Mouse (Mus musculus) spleen, adult 2 months (tissue): ENCODE measurements around the gene Tsc22d3. TPM values are rescaled to one million over a fixed set of nuclear protein-coding genes. Genes with fewer than 3 reads are reported as not detected.

ENCODE experiments used
- DNase-seq, 2 experiments: peaks; one replicate each; pipeline versions ENCODE4 v3.0.0 to v3.0.0-alpha.2; 2012 to 2021; ENCODE audit warnings: low spot score in 2 of 2, low read depth in 1 of 2
- H3K27ac ChIP-seq: fragments of 200-500 bp; 2 replicates; pipeline ENCODE4 v1.5.1; 2012; ENCODE audit warnings: low read length, inconsistent platforms; ENCODE audit not compliant: insufficient read depth
- H3K27me3 ChIP-seq: fragments of 200-500 bp; 2 replicates; pipeline ENCODE4 v1.6.1; 2012; ENCODE audit warnings: mild to moderate bottlenecking, moderate library complexity, low read length, inconsistent platforms; ENCODE audit not compliant: control insufficient read depth, insufficient read depth
- H3K36me3 ChIP-seq: fragments of 200-500 bp; 2 replicates; pipeline ENCODE4 v1.6.1; 2012; ENCODE audit warnings: mild to moderate bottlenecking, low read length, inconsistent platforms; ENCODE audit not compliant: control insufficient read depth, insufficient read depth
- H3K4me1 ChIP-seq: fragments of 200-500 bp; 2 replicates; pipeline ENCODE4 v1.6.1; 2011; ENCODE audit warnings: inconsistent platforms; ENCODE audit not compliant: control insufficient read depth, insufficient read depth, insufficient read length
- H3K4me3 ChIP-seq: fragments of 200-500 bp; 2 replicates; pipeline ENCODE4 v1.5.1; 2011; ENCODE audit warnings: mild to moderate bottlenecking, inconsistent platforms; ENCODE audit not compliant: insufficient read depth, insufficient read length; ENCODE audit errors: extremely low read depth
- CTCF ChIP-seq: fragments of 200-500 bp; IDR thresholded peaks from 2 replicates; pipeline ENCODE4 v1.5.1; 2011; ENCODE audit warnings: mild to moderate bottlenecking, inconsistent platforms; ENCODE audit not compliant: insufficient read depth, insufficient read length, insufficient replicate concordance; ENCODE audit errors: extremely low read depth
- POLR2A ChIP-seq: fragments of 200-500 bp; IDR thresholded peaks from 2 replicates; pipeline ENCODE4 v1.6.1; 2011; ENCODE audit warnings: low read depth, low read length, inconsistent platforms
- WGBS: fragments of 180-500 bp; shearing (Covaris S2); methylation state at CpG from one replicate; pipeline ENCODE4 v1.1.7; 2018; 5-methylcytosine and 5-hydroxymethylcytosine counted together
- polyA plus RNA-seq: library from polyadenylated mRNA; depleted of rRNA; stranded (reverse); fragments of >200 nt; gene quantifications from 2 replicates; pipeline ENCODE4 v1.2.3, GENCODE M21; 2012; rRNA removed

The Tsc22d3 gene
- 173 and 218 TPM in 2 replicates for polyA plus RNA-seq

DNA sequence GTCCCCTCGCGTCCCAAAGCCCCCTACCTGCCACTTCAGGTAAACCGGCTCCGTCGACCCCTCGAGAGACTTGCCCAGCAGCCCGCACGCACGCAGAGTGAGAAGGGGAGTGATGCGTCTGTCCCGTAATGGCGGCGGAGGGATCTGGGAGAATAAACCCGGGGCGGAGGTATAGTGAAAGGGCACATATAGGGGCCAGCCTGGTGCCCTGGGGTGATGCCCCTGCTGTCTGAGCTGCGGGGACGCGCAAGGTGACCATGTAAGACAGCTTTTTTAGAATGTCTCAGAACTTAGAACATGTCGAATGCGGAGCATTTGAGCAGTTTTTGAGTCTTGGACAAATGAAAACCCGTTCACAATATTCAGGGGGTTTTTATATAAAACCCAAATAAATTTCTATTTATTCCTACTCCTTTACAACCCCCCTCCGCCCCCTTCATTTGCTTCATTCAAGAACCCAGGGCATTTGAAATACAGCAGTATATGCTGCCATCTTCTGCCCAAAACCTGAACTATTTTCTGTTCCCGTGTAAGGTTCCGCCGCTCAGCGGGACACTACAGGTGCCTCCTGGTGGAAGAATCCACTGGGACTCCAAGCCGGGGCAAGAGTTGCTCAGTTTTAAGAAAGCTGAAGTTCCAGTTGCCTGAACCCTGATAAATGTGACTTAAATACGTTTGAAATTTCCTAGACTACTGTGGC, at the start of gene Tsc22d3:
Gene Tsc22d3 (minus strand): TSS at position 250 of the 700 bp plus-strand sequence.
- no peaks in the 10 kb centered on the region for H3K36me3 ChIP-seq
- WGBS: 31% methylated on average over 28 of the region's 28 CpGs
- peak; percentile 39 to 52 for DNase-seq
- H3K27me3 ChIP-seq: peaks cover 3% of the 10 kb centered on the region; the same call in 1 of the 2 replicates
- H3K4me3 ChIP-seq: peak within 1 kb of the TSS; percentile 54
- H3K27ac ChIP-seq: no peak within 1 kb of the TSS
- no peaks in the 10 kb centered on the region; the same call in 1 of the 2 replicates for H3K4me1 ChIP-seq
- TF ChIP-seq POLR2A (no peak), CTCF (peak; percentile 34; the same call in 1 of the 2 replicates)

DNA sequence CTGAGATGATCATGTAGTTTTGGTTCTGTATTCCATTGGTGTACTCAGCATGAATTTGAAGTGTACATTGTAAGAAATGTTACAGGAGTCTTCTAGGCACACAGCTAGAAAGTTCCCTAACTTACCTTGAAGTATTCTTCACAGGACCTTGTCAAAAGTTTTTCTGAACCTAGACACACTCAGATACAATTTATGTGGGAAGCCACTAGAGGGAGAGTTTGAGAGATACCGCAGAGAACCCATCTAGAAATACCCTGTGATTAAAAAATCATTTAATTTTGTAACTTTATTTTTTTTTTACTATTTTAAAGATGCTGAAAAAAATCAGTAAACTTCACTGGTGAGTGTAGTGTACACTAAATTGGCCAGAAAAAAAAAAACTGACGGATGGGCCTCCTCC, 39.1 kb upstream of the Tsc22d3 start:
- no peak for DNase-seq
- no peaks in the 10 kb centered on the region for H3K4me1 ChIP-seq
- 63% methylated on average over 2 of the region's 2 CpGs for WGBS
- H3K4me3 ChIP-seq: no peak overlapping the region
- no peak for TF ChIP-seq CTCF
- no peak for TF ChIP-seq POLR2A
- no peaks in the 10 kb centered on the region for H3K27me3 ChIP-seq
- no peaks in the 10 kb centered on the region for H3K36me3 ChIP-seq
- H3K27ac ChIP-seq: no peak overlapping the region

DNA sequence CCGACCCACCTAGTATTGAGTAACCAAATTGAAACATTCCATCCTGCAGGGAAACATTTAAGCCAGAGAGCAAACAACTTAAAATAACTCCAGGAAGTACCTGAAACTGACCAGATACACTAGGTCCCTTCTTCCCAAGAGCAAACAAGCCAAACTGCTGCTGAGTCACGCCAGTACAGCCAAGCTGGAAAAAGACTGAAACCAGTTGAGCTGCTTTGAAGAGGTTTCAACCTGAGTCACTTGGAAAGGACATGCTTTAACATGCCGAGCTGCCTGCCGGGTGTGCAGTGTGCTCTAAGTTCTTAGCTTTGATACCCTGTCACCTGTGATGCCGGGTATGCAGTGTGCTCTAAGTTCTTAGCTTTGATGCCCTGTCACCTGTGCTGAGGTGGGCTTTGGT, 37.6 kb upstream of the Tsc22d3 start:
- H3K27ac ChIP-seq: no peak overlapping the region
- H3K4me1 ChIP-seq: no peaks in the 10 kb centered on the region
- TF ChIP-seq CTCF: no peak
- TF ChIP-seq POLR2A: no peak
- WGBS: 81% methylated on average over 5 of the region's 5 CpGs
- no peak for DNase-seq
- no peaks in the 10 kb centered on the region for H3K36me3 ChIP-seq
- no peaks in the 10 kb centered on the region for H3K27me3 ChIP-seq
- no peak overlapping the region for H3K4me3 ChIP-seq

DNA sequence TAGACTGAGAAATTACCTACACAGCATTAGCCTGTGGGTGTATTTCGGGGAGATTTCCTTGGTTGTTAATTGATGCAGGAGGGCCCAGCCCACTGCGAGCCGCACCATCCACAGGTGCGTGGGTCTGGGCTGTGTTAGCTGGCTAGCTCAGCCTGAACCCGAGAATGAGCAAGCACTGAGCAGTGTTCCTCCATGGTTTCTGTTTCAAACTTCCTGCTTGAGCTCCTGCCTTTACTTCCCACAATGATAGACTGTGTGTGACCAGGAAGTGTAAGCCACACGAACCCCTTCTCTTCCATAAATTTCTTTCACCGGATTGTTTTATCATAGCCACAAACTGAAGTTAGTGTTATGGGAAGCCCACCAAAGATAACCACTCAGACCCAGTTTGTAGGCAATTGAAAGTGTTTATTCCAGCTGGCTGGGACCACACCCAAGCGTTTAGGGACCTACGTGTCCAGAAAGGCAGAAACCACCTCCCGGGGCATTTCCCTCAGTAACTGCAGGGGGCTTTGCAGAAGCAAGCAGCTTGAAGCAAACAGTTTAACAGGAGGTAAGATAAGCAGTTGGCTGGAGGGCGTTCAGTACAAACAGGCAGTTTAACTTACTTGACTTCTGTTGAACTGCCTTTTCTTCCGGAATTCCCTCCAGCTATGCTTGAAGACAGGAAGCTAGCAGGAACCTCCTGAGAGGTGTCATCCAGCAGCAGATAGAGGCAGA, 24.6 kb upstream of the Tsc22d3 start:
- TF ChIP-seq POLR2A: no peak
- no peak for TF ChIP-seq CTCF
- H3K36me3 ChIP-seq: no peaks in the 10 kb centered on the region
- H3K27ac ChIP-seq: no peak overlapping the region
- no peak overlapping the region for H3K4me3 ChIP-seq
- no peaks in the 10 kb centered on the region for H3K4me1 ChIP-seq
- WGBS: 60% methylated on average over 12 of the region's 12 CpGs
- DNase-seq: no peak
- no peaks in the 10 kb centered on the region for H3K27me3 ChIP-seq

DNA sequence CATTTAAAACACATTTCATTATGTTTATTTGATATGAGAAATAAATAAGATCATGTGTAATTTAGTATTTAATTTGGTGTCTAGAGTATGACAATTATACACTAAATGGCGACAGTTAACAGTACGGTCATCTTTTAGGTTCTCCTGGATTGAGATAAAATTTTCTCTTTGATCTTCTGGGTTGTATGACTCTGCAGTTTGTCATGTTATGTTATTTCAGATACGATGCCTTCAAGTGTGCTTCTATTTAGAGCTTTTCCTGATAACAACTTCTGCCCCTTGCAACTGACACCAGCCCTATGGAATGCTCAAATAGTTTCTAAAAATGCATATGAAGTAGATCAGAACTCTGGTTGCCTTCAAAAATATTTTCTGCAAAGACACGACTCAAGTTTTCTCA, 9.5 kb upstream of the Tsc22d3 start:
- DNase-seq: no peak
- Histone ChIP-seq H3K36me3 (no peaks in the 10 kb centered on the region), H3K27me3 (no peaks in the 10 kb centered on the region), H3K27ac (no peak overlapping the region), H3K4me3 (no peak overlapping the region), H3K4me1 (no peaks in the 10 kb centered on the region)
- no peak for TF ChIP-seq POLR2A
- no peak for TF ChIP-seq CTCF
- 77% methylated on average over 4 of the region's 4 CpGs for WGBS

DNA sequence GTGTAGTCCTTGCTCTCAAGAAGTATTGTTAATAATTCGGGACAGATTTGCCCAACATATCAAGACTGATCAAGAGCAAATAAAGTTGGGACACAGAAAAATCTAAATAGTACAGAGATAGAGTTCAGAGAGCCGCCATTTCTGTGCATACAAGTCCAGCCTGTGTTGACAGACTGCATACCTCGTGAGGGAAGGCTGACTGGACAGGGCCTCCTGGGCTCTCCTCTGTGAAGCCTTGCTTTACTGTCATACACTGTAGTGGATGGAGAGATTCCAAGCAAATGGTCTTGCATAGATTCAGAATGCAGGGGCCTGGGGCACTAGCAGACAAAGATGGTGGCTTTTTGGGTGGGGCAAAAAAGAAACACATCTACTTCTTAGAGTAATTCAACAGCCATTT, 1.4 kb upstream of the Tsc22d3 start:
- no peak overlapping the region for H3K27ac ChIP-seq
- no peaks in the 10 kb centered on the region for H3K36me3 ChIP-seq
- no peak overlapping the region for H3K4me3 ChIP-seq
- no peaks in the 10 kb centered on the region; the same call in 1 of the 2 replicates for H3K4me1 ChIP-seq
- DNase-seq: no peak
- H3K27me3 ChIP-seq: peaks cover 3% of the 10 kb centered on the region; the same call in 1 of the 2 replicates
- TF ChIP-seq POLR2A: no peak
- no peak for TF ChIP-seq CTCF
- WGBS: 77% methylated on average over 3 of the region's 3 CpGs

DNA sequence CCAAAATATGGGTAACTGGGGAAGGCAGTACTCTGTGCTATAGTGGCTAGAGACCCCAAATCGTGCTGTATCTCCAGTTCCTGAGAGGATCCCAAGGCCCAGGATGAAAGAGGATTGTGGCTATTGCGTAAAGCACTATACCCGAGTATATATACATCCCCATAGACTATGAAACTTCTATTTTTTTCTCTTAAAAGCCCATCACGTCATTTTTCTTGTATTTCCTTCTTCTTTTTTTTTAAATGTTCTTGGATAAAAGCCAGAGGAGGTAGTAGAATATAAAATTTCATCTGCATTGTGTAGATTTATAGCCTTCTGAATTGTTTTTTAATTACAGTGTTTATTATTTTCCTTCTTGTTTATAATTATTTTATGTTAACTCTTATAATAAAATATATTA, 852 bp upstream of the Tsc22d3 start:
- Histone ChIP-seq H3K27me3 (peaks cover 3% of the 10 kb centered on the region; the same call in 1 of the 2 replicates), H3K36me3 (no peaks in the 10 kb centered on the region), H3K4me3 (no peak overlapping the region), H3K4me1 (no peaks in the 10 kb centered on the region; the same call in 1 of the 2 replicates), H3K27ac (no peak overlapping the region)
- DNase-seq: no peak
- 43% methylated on average over 4 of the region's 4 CpGs for WGBS
- TF ChIP-seq POLR2A: no peak
- no peak for TF ChIP-seq CTCF
